Mouse (Mus musculus) brown adipose tissue, adult 24 weeks (tissue): ENCODE results near the gene Pinlyp. TPM values are rescaled to one million over a fixed set of nuclear protein-coding genes. Genes with fewer than 3 reads are reported as not detected.

Experiments used
- H3K27ac ChIP-seq: fragments of 200-500 bp; replicated peaks from 2 replicates; pipeline ENCODE4 v1.5.1; 2012; ENCODE audit warnings: low read depth, mild to moderate bottlenecking, low read length
- H3K4me1 ChIP-seq: fragments of 200-500 bp; 2 replicates; pipeline ENCODE4 v1.6.1; 2012; ENCODE audit warnings: low read length, mixed read lengths; ENCODE audit not compliant: control insufficient read depth, insufficient read depth, insufficient read length
- H3K4me3 ChIP-seq: fragments of 200-500 bp; 2 replicates; pipeline ENCODE4 v1.5.1; 2012; ENCODE audit warnings: low read depth, mild to moderate bottlenecking, low read length, moderate library complexity; ENCODE audit not compliant: insufficient read depth
- polyA plus RNA-seq: library from polyadenylated mRNA; stranded (reverse); fragments of >200 nt; gene quantifications from 2 replicates; pipeline ENCODE4 v1.2.4, GENCODE M21; 2012; ENCODE audit not compliant: missing spikeins, insufficient read depth, insufficient read length

Pinlyp gene
- polyA plus RNA-seq: not detected in 2 replicates

DNA sequence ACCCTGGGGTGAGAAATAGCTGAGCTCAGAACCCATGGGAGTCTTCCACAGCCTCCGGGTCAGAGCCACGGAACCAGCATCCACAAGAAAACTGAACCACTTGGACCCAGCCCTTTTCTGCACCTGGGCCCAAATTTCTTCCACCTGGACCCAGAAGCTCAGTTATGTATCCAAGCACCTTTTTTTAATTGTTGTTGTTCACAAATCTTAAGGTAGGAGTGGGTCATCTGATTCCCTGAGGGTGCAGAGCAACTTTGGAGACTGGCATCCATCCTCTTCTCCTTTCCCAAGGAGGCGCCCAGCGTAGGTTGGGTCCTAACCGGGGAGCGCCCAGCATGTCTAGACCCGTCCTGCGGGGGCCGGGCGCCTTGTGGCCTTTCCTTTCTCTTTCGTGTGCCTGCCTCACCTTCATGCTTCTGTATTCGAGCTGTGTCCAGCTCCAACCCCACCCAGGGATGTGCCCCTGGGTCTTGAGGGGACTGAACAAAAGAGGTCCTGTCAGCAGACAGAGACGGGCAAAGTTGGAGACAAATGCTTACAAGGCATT, at the start of gene Pinlyp, which contains the start of gene Xrcc1:
TSS of gene Pinlyp (minus strand) at position 51 of the 547 bp plus-strand sequence.
TSS of gene Xrcc1 (plus strand) at position 222 of the 547 bp plus-strand sequence.
- peak within 1 kb of the TSS; percentile 64 for H3K27ac ChIP-seq
- H3K4me3 ChIP-seq: peak within 1 kb of the TSS; percentile 81
- no peaks in the 10 kb centered on the region; the same call in 1 of the 2 replicates for H3K4me1 ChIP-seq

DNA sequence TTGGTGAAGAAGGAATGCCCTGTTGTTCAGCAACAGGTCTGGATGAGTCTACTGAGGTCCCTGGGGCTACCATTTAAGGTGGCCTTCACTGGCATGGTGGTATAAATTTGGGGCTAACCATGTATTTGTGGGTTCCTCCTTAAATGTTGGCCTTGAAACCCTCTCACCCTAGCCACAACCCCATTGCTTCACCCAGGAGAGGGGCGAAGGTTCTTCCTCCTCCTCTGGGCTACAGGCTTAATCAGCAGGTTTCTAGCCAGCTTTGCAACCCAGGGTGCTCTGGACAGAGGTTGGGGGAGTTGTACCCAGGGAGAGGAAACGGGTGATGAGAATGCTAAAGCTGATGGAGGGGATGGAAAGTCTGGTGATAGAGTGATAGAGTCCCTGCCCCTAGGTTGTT, 49.5 kb upstream of the Pinlyp start:
- H3K27ac ChIP-seq: no peak overlapping the region
- 0 out of 2 replicates have a peak, but pooled peaks cover 2% of the 10 kb centered on the region for H3K4me1 ChIP-seq
- H3K4me3 ChIP-seq: no peak overlapping the region

DNA sequence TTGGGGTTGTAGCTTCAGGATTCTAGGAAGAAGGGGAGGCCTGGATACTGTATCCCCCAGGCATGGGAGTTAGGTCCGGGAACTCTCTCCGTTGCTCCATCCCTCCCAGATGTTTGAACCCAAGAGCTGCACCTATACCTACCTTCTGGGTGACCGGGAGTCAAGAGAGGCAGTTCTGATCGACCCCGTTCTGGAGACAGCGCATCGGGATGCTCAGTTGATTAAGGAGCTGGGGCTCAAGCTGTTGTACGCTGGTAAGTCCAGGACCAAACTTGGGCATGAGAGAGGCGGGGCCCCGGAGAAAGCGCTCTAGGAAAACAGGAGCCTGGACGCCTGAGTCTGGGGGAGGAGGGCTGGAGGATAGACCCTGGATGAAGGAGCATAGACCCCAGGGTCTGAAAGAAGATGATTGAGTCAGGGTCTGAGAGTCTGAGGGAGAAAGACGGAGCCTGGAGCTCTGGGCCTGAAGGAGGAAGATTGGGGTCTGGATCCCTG, 48.4 kb upstream of the Pinlyp start:
- Histone ChIP-seq H3K4me3 (peak overlapping the region; percentile 90), H3K4me1 (0 out of 2 replicates have a peak, but pooled peaks cover 2% of the 10 kb centered on the region), H3K27ac (no peak overlapping the region)

DNA sequence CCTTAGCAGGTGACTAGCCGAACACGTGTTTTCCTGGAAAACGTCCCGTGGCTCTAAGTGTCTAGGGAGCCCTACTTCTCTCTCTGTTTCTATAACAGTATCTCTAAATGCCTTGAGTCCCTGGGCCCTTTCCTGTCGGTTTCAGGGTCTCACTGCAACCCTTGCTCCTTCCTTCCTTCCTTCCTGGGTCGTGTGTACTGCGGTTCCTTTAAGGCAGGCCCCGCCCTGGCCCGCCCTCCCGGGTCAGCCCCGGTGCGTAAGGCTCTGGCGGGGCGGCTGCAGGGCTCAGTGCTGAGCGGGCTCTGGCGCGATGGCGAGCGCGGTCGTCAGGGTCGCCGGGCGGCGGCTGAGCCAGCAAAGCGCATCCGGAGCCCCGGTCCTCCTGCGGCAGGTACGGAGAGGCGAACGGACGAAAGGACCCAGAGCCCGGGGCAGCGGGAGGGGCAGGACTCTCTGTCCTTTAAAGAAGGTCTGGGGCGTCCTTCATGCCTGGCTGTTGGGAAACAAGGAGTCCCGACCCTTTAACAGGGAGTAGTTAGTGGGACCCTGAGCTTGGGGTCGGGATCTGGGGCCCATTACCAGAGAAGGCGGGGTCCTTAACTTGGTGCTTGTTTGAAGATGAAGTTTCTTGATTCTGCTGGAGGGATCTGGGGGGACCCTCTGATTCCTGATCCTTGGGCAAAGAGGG, 47.8 kb upstream of the Pinlyp start:
- no peak overlapping the region for H3K27ac ChIP-seq
- 0 out of 2 replicates have a peak, but pooled peaks cover 2% of the 10 kb centered on the region for H3K4me1 ChIP-seq
- peak overlapping the region; percentile 90 for H3K4me3 ChIP-seq

DNA sequence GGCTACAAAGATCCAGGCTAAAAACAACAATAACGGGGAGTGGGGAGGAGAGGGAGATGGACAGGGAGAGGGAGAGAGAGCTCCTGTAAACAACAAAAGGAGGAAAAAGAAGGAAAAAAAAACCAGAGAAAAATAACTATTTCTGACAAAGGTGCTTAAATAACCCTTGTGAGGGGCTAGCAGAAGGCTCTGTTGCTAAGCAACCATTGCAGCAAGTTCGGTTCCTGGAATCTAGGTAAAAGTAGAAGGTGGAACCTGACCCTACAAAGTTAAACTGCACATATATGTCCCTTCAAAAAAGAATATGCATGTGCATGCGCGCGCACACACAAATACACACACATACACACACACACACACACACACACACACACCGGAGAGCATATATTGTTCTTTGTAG, 46.9 kb upstream of the Pinlyp start:
- no peak overlapping the region for H3K4me3 ChIP-seq
- H3K27ac ChIP-seq: no peak overlapping the region
- H3K4me1 ChIP-seq: peaks cover 6% of the 10 kb centered on the region; the same call in 1 of the 2 replicates

DNA sequence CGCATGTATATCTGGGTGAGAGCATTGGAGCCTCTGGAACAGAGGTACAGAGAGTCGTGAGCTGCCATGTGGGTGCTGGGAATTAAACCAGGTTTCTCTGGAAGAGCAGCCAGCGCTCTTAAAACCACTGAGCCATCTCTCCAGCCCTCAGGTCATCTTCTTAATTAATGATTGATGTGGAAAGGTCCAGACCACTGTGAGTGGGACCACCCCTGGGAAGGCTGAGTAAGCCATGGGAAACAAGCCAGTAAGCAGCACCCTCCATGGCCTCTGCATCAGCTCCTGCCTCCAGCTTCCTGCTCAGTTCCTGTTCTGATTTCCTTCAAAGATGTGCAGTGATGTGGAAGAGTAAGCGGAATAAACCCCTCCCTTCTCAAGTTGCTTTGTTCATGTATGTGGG, 46.2 kb upstream of the Pinlyp start:
- Histone ChIP-seq H3K4me3 (no peak overlapping the region), H3K27ac (no peak overlapping the region), H3K4me1 (peaks cover 6% of the 10 kb centered on the region; the same call in 1 of the 2 replicates)

DNA sequence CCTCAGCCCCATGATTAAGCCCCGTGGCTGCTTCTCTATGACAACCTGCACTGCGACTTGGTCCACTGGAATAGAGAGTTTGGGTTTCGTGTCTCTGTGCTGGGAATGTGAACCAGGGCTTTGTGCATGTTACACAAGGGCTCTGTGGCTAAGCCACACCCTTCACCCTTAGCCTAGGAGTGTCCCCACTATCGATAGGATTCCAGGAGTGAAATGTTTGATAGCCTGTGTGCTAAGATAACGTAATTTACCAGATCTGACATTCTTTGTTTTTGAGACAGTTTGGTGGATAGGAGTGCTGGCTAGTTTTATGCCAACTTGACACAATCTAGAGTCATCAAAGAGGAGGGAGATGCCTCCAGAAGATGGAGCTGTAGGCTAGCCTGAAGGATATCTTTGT, 45.8 kb upstream of the Pinlyp start:
- no peak overlapping the region for H3K27ac ChIP-seq
- peaks cover 6% of the 10 kb centered on the region; the same call in 1 of the 2 replicates for H3K4me1 ChIP-seq
- H3K4me3 ChIP-seq: no peak overlapping the region

DNA sequence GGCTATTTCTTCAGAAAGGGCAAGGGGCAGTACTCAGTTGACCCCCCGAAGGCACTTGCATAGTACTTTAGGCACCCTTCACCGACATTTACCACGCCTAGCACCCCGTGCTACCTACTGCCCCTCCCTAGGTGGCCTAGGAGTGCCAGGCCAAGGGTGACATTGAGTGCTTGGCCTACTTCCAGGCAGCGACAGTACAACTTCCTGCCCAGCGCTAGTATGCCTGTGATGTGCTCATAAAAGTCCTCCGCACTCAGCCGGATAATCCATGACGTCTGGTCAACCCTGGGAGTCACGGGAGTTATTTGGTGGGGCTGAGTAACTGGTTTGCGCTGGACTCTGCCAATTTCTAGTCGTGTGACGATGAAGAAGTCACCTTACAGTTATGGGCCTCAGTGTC, 42.4 kb upstream of the Pinlyp start:
- peaks cover 6% of the 10 kb centered on the region; the same call in 1 of the 2 replicates for H3K4me1 ChIP-seq
- H3K4me3 ChIP-seq: no peak overlapping the region
- no peak overlapping the region for H3K27ac ChIP-seq

DNA sequence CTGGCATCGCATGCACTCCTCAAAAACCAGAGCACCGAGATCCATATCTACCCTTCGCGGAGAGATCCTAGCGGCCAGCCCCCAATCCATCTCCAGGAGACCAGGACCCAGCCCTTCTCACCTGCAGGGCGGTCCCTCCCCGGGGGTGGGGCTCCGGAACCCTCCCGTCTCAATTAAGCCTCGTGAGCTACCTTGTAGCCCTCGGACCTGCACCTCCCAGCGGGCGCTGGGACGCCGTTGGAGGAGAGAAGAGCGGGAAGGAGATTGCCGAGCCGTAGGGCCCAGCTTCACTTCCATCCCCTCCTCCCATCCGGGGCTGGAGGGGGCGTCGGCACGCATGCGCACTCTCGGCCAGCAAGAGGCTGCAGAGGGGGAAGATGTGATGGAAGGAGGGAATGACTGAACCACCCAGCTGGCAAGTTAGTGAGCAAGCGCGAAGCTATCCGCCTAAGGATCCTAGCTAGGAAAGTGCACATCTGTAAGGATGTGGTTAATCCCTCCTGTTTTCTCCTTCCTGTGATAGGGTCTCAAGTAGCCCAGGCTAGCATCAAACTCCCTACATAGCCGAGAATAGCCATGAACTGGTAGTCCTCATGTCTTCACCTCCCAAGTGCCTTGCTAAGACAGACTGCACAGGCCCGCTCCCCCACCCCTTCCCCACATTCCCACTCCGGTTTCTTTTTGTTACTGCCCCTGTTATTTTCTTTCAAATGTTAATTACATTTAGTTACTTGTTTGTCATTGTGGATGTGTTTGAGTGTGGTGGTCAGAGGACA, 41.6 kb upstream of the Pinlyp start, which contains the start of the genes Ethe1 and Zfp575:
TSS of gene Ethe1 (plus strand) at position 214 of the 776 bp plus-strand sequence.
TSS of gene Zfp575 (minus strand) at position 312 of the 776 bp plus-strand sequence.
- H3K27ac ChIP-seq: no peak within 1 kb of the TSS
- peak within 1 kb of the TSS; percentile 29; the same call in 1 of the 2 replicates for H3K4me3 ChIP-seq
- H3K4me1 ChIP-seq: peaks cover 4% of the 10 kb centered on the region; the same call in 1 of the 2 replicates

DNA sequence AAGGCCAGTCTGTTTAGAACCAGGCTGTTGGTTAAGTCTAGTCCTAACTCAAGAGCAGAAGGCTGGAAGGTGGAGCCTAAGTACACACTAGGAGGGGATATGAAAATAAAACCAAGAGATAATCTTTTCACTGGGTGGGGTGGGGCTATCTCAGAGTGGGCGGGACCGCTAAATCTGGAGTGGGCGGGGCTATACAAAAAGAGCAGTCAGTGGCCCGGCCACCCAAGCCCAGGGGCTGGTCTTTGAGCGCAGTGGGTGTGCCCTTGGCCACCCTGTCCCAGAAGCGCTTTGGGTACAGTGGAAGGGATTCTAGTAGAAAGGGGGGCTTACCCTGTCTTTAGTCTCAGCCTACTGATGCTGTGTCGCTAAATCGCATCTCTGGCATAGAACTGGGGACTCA, 40.9 kb upstream of the Pinlyp start:
- H3K4me3 ChIP-seq: no peak overlapping the region
- H3K4me1 ChIP-seq: peaks cover 4% of the 10 kb centered on the region; the same call in 1 of the 2 replicates
- no peak overlapping the region for H3K27ac ChIP-seq

DNA sequence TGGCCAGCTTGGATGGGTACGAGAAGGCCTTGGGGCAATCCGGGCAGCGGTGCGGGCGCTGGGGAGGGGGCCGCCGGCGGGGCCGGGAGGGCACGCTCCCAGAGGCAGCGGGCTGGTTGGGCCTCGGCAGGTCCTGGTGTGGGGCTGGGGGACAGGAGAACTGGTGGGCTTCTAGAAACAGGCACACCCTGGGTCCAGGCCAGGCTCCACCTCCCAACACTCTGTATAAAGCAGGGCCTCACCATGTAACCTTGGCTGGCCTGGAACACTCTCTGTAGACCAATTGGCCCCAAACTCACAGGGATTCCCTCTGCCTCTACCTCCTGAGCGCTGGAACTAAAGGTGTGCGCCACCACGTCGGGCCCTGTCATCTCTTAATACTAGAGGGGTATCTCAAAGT, 40.1 kb upstream of the Pinlyp start:
- Histone ChIP-seq H3K4me3 (no peak overlapping the region), H3K27ac (no peak overlapping the region), H3K4me1 (peaks cover 4% of the 10 kb centered on the region; the same call in 1 of the 2 replicates)

DNA sequence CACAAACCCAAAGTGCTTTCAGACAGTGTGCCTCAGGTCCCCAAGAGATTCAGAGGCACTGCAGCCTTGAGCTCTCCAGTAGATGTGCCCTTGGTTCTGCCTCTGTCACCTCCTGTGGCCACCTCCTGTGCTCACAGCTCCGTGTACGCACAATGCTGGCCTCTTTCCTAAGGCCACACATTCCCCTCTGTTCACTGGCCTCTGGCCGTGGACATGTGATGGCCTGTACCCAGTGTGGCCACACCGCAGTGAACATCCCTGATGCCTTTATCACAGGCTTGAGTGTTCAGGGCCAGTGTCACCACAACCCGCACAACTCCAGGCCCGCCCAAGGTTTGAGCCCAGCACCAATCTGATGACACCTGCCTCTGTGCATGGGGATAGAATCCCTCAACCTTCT, 39.0 kb upstream of the Pinlyp start:
- H3K4me1 ChIP-seq: peaks cover 4% of the 10 kb centered on the region; the same call in 1 of the 2 replicates
- H3K4me3 ChIP-seq: no peak overlapping the region
- H3K27ac ChIP-seq: no peak overlapping the region

DNA sequence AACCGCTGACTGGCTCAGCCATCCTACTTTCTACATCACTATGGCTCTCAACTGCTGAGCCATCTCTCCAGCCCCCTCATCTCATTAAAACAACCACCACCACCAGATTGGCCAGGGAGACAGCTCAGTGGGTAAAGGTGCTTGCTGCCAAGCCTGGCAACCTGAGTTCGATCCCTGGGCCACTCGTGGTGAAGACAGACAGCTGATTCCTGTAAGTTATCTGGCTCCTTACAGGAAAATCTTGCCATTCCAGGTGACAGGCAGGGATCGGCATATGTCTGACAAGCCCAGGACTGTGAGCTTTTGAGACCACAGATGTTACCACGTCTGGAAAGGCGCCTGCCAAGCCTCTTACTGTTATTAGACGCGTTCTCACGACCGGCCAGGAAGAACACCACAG, 31.9 kb upstream of the Pinlyp start:
- no peak overlapping the region for H3K4me3 ChIP-seq
- H3K4me1 ChIP-seq: no peaks in the 10 kb centered on the region
- no peak overlapping the region for H3K27ac ChIP-seq

DNA sequence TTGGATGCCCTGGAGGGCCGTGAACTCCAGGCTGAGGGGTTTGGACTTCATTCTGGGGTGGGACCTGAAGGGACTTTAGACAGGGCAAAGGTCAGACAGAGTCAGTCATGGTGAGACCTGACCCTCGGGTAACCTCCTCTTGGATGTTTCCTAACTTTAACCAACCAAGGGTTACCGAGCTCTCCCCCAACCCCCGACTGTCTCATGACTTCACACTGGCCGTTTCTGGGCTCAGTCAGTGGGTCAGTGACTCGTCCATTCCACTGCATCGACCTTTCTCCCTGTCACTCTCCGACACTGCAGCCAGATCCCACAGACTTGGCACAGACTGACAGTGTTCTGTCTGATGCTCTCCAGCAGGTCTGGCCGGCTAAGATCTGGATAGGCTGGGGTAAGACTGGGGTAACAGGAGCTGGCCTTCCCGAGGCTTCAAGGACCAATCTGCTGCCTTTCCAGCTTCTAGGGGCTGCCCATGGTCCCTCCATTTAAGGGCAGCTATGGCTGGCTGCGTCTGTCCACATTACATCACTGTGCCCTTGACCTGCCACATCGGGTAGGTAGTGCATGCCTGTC, 28.4 kb upstream of the Pinlyp start:
- H3K4me1 ChIP-seq: no peaks in the 10 kb centered on the region
- H3K27ac ChIP-seq: no peak overlapping the region
- no peak overlapping the region for H3K4me3 ChIP-seq
